Mouse (Mus musculus): ENCODE results near the gene Olfr1413. TPM values are rescaled to one million over a fixed set of nuclear protein-coding genes. Genes with fewer than 3 reads are reported as not detected.

Olfr1413 gene
- polyA plus RNA-seq (2014; fragmentation: Nextera tagmentation; extraction: Ambion mirVana), result not detected in 2 replicates

GRCm38 (mm10) chr1:92571022-92571421 lies at the start of gene Olfr1413:
Gene Olfr1413, plus strand, starts transcription at chr1:92571322.
- no peak for ATAC-seq (replicated peaks; ENCODE audit: low FRiP score)
- no peak within 1 kb of the TSS for H3K27ac ChIP-seq (ENCODE audit: low read depth, low read length)
- DNase-seq (ENCODE audit: low spot score), result no peak
- H3K9ac ChIP-seq (ENCODE audit: low read length), result no peak within 1 kb of the TSS
- H3K27me3 ChIP-seq (ENCODE audit: control insufficient read depth, insufficient read depth, low read length), result no peaks in the 10 kb centered on the region
- no peak within 1 kb of the TSS for H3K4me2 ChIP-seq (ENCODE audit: low read depth, low read length, severe bottlenecking)
- no peaks in the 10 kb centered on the region for H3K4me1 ChIP-seq (replicated peaks; ENCODE audit: control insufficient read depth, insufficient read depth, low read length)
- 86% methylated on average over 3 of the region's 3 CpGs for WGBS
- H3K4me3 ChIP-seq (ENCODE audit: low read depth, low read length), result no peak within 1 kb of the TSS
- no peaks in the 10 kb centered on the region for H3K9me3 ChIP-seq (ENCODE audit: control insufficient read depth, low read length)
- no peaks in the 10 kb centered on the region for H3K36me3 ChIP-seq (ENCODE audit: control insufficient read depth, insufficient read depth, low read length)

GRCm38 (mm10) chr1:92521376-92521775 lies 49.7 kb upstream of the Olfr1413 start:
- Histone ChIP-seq H3K4me3 (ENCODE audit: low read depth, low read length) (no peak overlapping the region), H3K4me1 (replicated peaks; ENCODE audit: control insufficient read depth, insufficient read depth, low read length) (no peaks in the 10 kb centered on the region), H3K27me3 (ENCODE audit: control insufficient read depth, insufficient read depth, low read length) (no peaks in the 10 kb centered on the region), H3K4me2 (ENCODE audit: low read depth, low read length, severe bottlenecking) (no peak overlapping the region), H3K36me3 (ENCODE audit: control insufficient read depth, insufficient read depth, low read length) (no peaks in the 10 kb centered on the region), H3K27ac (ENCODE audit: low read depth, low read length) (no peak overlapping the region), H3K9ac (ENCODE audit: low read length) (no peak overlapping the region), H3K9me3 (ENCODE audit: control insufficient read depth, low read length) (no peaks in the 10 kb centered on the region)
- ATAC-seq (replicated peaks; ENCODE audit: low FRiP score), result 0 out of 2 replicates have a peak, but pooled peaks have one; percentile 24
- WGBS, result 20% methylated on average over 10 of the region's 10 CpGs
- DNase-seq (ENCODE audit: low spot score), result peak; percentile 74

- H3K4me3 ChIP-seq (ENCODE audit: low read depth, low read length), result no peak overlapping the region
- no peak overlapping the region for H3K9ac ChIP-seq (ENCODE audit: low read length)
- DNase-seq (ENCODE audit: low spot score), result no peak
- no peaks in the 10 kb centered on the region for H3K9me3 ChIP-seq (ENCODE audit: control insufficient read depth, low read length)
- no peaks in the 10 kb centered on the region for H3K27me3 ChIP-seq (ENCODE audit: control insufficient read depth, insufficient read depth, low read length)
- 89% methylated on average over 3 of the region's 3 CpGs for WGBS
- H3K36me3 ChIP-seq (ENCODE audit: control insufficient read depth, insufficient read depth, low read length), result no peaks in the 10 kb centered on the region
- H3K4me1 ChIP-seq (replicated peaks; ENCODE audit: control insufficient read depth, insufficient read depth, low read length), result no peaks in the 10 kb centered on the region
- H3K27ac ChIP-seq (ENCODE audit: low read depth, low read length), result no peak overlapping the region
- H3K4me2 ChIP-seq (ENCODE audit: low read depth, low read length, severe bottlenecking), result no peak overlapping the region
- no peak for ATAC-seq (replicated peaks; ENCODE audit: low FRiP score)
These were observed 47.4 kb upstream of the Olfr1413 start for GRCm38 (mm10) chr1:92523764-92524163.

GRCm38 (mm10) chr1:92536972-92537371 lies 34.1 kb upstream of the Olfr1413 start:
- WGBS, result 47% methylated on average over 5 of the region's 5 CpGs
- Histone ChIP-seq H3K36me3 (ENCODE audit: control insufficient read depth, insufficient read depth, low read length) (no peaks in the 10 kb centered on the region), H3K9ac (ENCODE audit: low read length) (no peak overlapping the region), H3K4me2 (ENCODE audit: low read depth, low read length, severe bottlenecking) (no peak overlapping the region), H3K27ac (ENCODE audit: low read depth, low read length) (no peak overlapping the region), H3K27me3 (ENCODE audit: control insufficient read depth, insufficient read depth, low read length) (no peaks in the 10 kb centered on the region), H3K4me1 (replicated peaks; ENCODE audit: control insufficient read depth, insufficient read depth, low read length) (no peaks in the 10 kb centered on the region), H3K9me3 (ENCODE audit: control insufficient read depth, low read length) (no peaks in the 10 kb centered on the region), H3K4me3 (ENCODE audit: low read depth, low read length) (no peak overlapping the region)
- ATAC-seq (replicated peaks; ENCODE audit: low FRiP score) (no peak), DNase-seq (ENCODE audit: low spot score) (no peak)

- H3K4me2 ChIP-seq (ENCODE audit: low read depth, low read length, severe bottlenecking), result no peak overlapping the region
- no peak for ATAC-seq (replicated peaks; ENCODE audit: low FRiP score)
These were observed 32.1 kb upstream of the Olfr1413 start for GRCm38 (mm10) chr1:92539071-92539470.

GRCm38 (mm10) chr1:92545929-92546328 lies 25.2 kb upstream of the Olfr1413 start:
- ATAC-seq (replicated peaks; ENCODE audit: low FRiP score), result no peak

More at GRCm38 (mm10) chr1:92539071-92539470, 32.1 kb upstream of the Olfr1413 start:
- Histone ChIP-seq H3K9ac (ENCODE audit: low read length) (no peak overlapping the region), H3K9me3 (ENCODE audit: control insufficient read depth, low read length) (no peaks in the 10 kb centered on the region), H3K4me1 (replicated peaks; ENCODE audit: control insufficient read depth, insufficient read depth, low read length) (no peaks in the 10 kb centered on the region), H3K27ac (ENCODE audit: low read depth, low read length) (no peak overlapping the region), H3K27me3 (ENCODE audit: control insufficient read depth, insufficient read depth, low read length) (no peaks in the 10 kb centered on the region), H3K4me3 (ENCODE audit: low read depth, low read length) (no peak overlapping the region), H3K36me3 (ENCODE audit: control insufficient read depth, insufficient read depth, low read length) (no peaks in the 10 kb centered on the region)
- WGBS, result 53% methylated on average over 2 of the region's 2 CpGs
- DNase-seq (ENCODE audit: low spot score), result no peak

GRCm38 (mm10) chr1:92585479-92585878 lies 14.4 kb downstream of the Olfr1413 start, which contains the start of gene Olfr1412:
Gene Olfr1412, plus strand, starts transcription at chr1:92585779.
- ATAC-seq (replicated peaks; ENCODE audit: low FRiP score) (no peak), DNase-seq (ENCODE audit: low spot score) (no peak)
- no peaks in the 10 kb centered on the region for H3K9me3 ChIP-seq (ENCODE audit: control insufficient read depth, low read length)

More at GRCm38 (mm10) chr1:92545929-92546328, 25.2 kb upstream of the Olfr1413 start:
- Histone ChIP-seq H3K4me1 (replicated peaks; ENCODE audit: control insufficient read depth, insufficient read depth, low read length) (no peaks in the 10 kb centered on the region), H3K27ac (ENCODE audit: low read depth, low read length) (no peak overlapping the region), H3K9me3 (ENCODE audit: control insufficient read depth, low read length) (no peaks in the 10 kb centered on the region), H3K9ac (ENCODE audit: low read length) (no peak overlapping the region), H3K4me2 (ENCODE audit: low read depth, low read length, severe bottlenecking) (no peak overlapping the region), H3K4me3 (ENCODE audit: low read depth, low read length) (no peak overlapping the region), H3K27me3 (ENCODE audit: control insufficient read depth, insufficient read depth, low read length) (no peaks in the 10 kb centered on the region), H3K36me3 (ENCODE audit: control insufficient read depth, insufficient read depth, low read length) (no peaks in the 10 kb centered on the region)
- 73% methylated on average over 2 of the region's 2 CpGs for WGBS
- DNase-seq (ENCODE audit: low spot score), result no peak

GRCm38 (mm10) chr1:92594111-92594510 lies 23.0 kb downstream of the Olfr1413 start, which contains the start of gene Olfr1411:
Gene Olfr1411, plus strand, starts transcription at chr1:92594411.
- no peak within 1 kb of the TSS for H3K4me3 ChIP-seq (ENCODE audit: low read depth, low read length)
- H3K4me2 ChIP-seq (ENCODE audit: low read depth, low read length, severe bottlenecking), result no peak within 1 kb of the TSS
- DNase-seq (ENCODE audit: low spot score), result no peak
- H3K4me1 ChIP-seq (replicated peaks; ENCODE audit: control insufficient read depth, insufficient read depth, low read length), result no peaks in the 10 kb centered on the region
- no peaks in the 10 kb centered on the region for H3K27me3 ChIP-seq (ENCODE audit: control insufficient read depth, insufficient read depth, low read length)
- H3K27ac ChIP-seq (ENCODE audit: low read depth, low read length), result no peak within 1 kb of the TSS
- no peaks in the 10 kb centered on the region for H3K9me3 ChIP-seq (ENCODE audit: control insufficient read depth, low read length)
- H3K9ac ChIP-seq (ENCODE audit: low read length), result no peak within 1 kb of the TSS
- H3K36me3 ChIP-seq (ENCODE audit: control insufficient read depth, insufficient read depth, low read length), result no peaks in the 10 kb centered on the region
- ATAC-seq (replicated peaks; ENCODE audit: low FRiP score), result no peak

More at GRCm38 (mm10) chr1:92585479-92585878, 14.4 kb downstream of the Olfr1413 start, which contains the start of gene Olfr1412:
- 87% methylated on average over 2 of the region's 2 CpGs for WGBS
- no peaks in the 10 kb centered on the region for H3K36me3 ChIP-seq (ENCODE audit: control insufficient read depth, insufficient read depth, low read length)
- no peak within 1 kb of the TSS for H3K27ac ChIP-seq (ENCODE audit: low read depth, low read length)
- H3K27me3 ChIP-seq (ENCODE audit: control insufficient read depth, insufficient read depth, low read length), result no peaks in the 10 kb centered on the region
- H3K9ac ChIP-seq (ENCODE audit: low read length), result no peak within 1 kb of the TSS
- H3K4me3 ChIP-seq (ENCODE audit: low read depth, low read length), result no peak within 1 kb of the TSS
- H3K4me1 ChIP-seq (replicated peaks; ENCODE audit: control insufficient read depth, insufficient read depth, low read length), result no peaks in the 10 kb centered on the region
- no peak within 1 kb of the TSS for H3K4me2 ChIP-seq (ENCODE audit: low read depth, low read length, severe bottlenecking)

GRCm38 (mm10) chr1:92596019-92596418 lies 24.9 kb downstream of the Olfr1413 start:
- no peak for ATAC-seq (replicated peaks; ENCODE audit: low FRiP score)

More at GRCm38 (mm10) chr1:92596019-92596418, 24.9 kb downstream of the Olfr1413 start:
- no peaks in the 10 kb centered on the region for H3K36me3 ChIP-seq (ENCODE audit: control insufficient read depth, insufficient read depth, low read length)
- WGBS, result 77% methylated on average over 3 of the region's 3 CpGs
- H3K9me3 ChIP-seq (ENCODE audit: control insufficient read depth, low read length), result no peaks in the 10 kb centered on the region
- no peaks in the 10 kb centered on the region for H3K27me3 ChIP-seq (ENCODE audit: control insufficient read depth, insufficient read depth, low read length)
- no peak for DNase-seq (ENCODE audit: low spot score)
- H3K9ac ChIP-seq (ENCODE audit: low read length), result no peak overlapping the region
- no peak overlapping the region for H3K4me3 ChIP-seq (ENCODE audit: low read depth, low read length)
- H3K4me1 ChIP-seq (replicated peaks; ENCODE audit: control insufficient read depth, insufficient read depth, low read length), result no peaks in the 10 kb centered on the region
- H3K27ac ChIP-seq (ENCODE audit: low read depth, low read length), result no peak overlapping the region
- no peak overlapping the region for H3K4me2 ChIP-seq (ENCODE audit: low read depth, low read length, severe bottlenecking)
